In genomic region chr3:98003558-98003957, GRCm38 (mm10) we compare ENCODE assay signal across 22 mouse cellular contexts. TPM values are rescaled to one million over a fixed set of nuclear protein-coding genes. Genes with fewer than 3 reads are reported as not detected.
DNase-seq lines count a peak whose midpoint lies in the region; ATAC-seq lines count a peak whose summit lies in the region.
"Had no signal": no experiment of that assay in that cellular context is flagged by ENCODE, and none has a peak within 500 bp of the region (broad histone marks: within the 10 kb centered on the region; RNA-seq: fewer than 3 reads in every experiment).

No protein-coding gene starts in this region.

- peak; percentile 84 for ATAC-seq in liver, embryonic 13.5 days (ENCODE audit: low read depth)
- peak; percentile 69 for ATAC-seq in liver, embryonic 16.5 days (ENCODE audit: low read depth)
- peak; percentile 85 for ATAC-seq in megakaryocyte-erythroid progenitor cell, adult 5-6 weeks (replicated peaks; ENCODE audit: low FRiP score, low TSS enrichment, poor library complexity, severe bottlenecking)
- ATAC-seq: activated CD4-positive, CD25-positive, alpha-beta regulatory T cell, adult 4 months; CD4-positive, CD25-positive, alpha-beta regulatory T cell, adult 4 months; forebrain, embryonic 13.5 days; forebrain, embryonic 16.5 days had no signal

- no peaks in the 10 kb centered on the region for H3K27me3 ChIP-seq in liver, embryonic 13.5 days
- H3K27me3 ChIP-seq in liver, embryonic 16.5 days (ENCODE audit: control insufficient read depth, insufficient read depth, low read depth, low read length), result no peaks in the 10 kb centered on the region
- H3K27me3 ChIP-seq: forebrain, embryonic 13.5 days; hindbrain, embryonic 12.5 days had no signal

- no peak overlapping the region for H3K9ac ChIP-seq in liver, embryonic 13.5 days
- H3K9ac ChIP-seq in liver, embryonic 16.5 days (ENCODE audit: low read depth, low read length), result no peak overlapping the region
- H3K9ac ChIP-seq: forebrain, embryonic 13.5 days; hindbrain, embryonic 12.5 days had no signal

- H3K4me3 ChIP-seq in liver, embryonic 13.5 days (replicated peaks), result no peak overlapping the region
- H3K4me3 ChIP-seq in liver, embryonic 16.5 days (ENCODE audit: low read depth, low read length), result no peak overlapping the region
- H3K4me3 ChIP-seq: forebrain, embryonic 10.5 days; forebrain, embryonic 13.5 days; hindbrain, embryonic 12.5 days had no signal

- WGBS in liver, embryonic 13.5 days (ENCODE audit: insufficient replicate concordance), result 8% methylated on average over 4 of the region's 4 CpGs
- WGBS in liver, embryonic 16.5 days (ENCODE audit: insufficient replicate concordance), result 21% methylated on average over 4 of the region's 4 CpGs

- H3K4me1 ChIP-seq in liver, embryonic 13.5 days (replicated peaks), result peaks cover 63% of the 10 kb centered on the region
- H3K4me1 ChIP-seq in liver, embryonic 16.5 days (ENCODE audit: control insufficient read depth, low read depth, low read length), result peaks cover 18% of the 10 kb centered on the region
- H3K4me1 ChIP-seq: hindbrain, embryonic 12.5 days had no signal

- H3K36me3 ChIP-seq in liver, embryonic 13.5 days, result no peaks in the 10 kb centered on the region
- H3K36me3 ChIP-seq in liver, embryonic 16.5 days (ENCODE audit: control insufficient read depth, insufficient read depth), result no peaks in the 10 kb centered on the region
- H3K36me3 ChIP-seq: forebrain, embryonic 10.5 days; hindbrain, embryonic 12.5 days had no signal

- H3K4me2 ChIP-seq in liver, embryonic 13.5 days, result no peak overlapping the region
- no peak overlapping the region for H3K4me2 ChIP-seq in liver, embryonic 16.5 days (ENCODE audit: low read depth, low read length)
- H3K4me2 ChIP-seq: forebrain, embryonic 13.5 days; heart, embryonic 11.5 days; hindbrain, embryonic 12.5 days had no signal

- no peak overlapping the region for H3K27ac ChIP-seq in liver, embryonic 13.5 days
- H3K27ac ChIP-seq in liver, embryonic 16.5 days (ENCODE audit: low read length), result no peak overlapping the region
- H3K27ac ChIP-seq: forebrain, embryonic 10.5 days; forebrain, embryonic 13.5 days; hindbrain, embryonic 12.5 days had no signal

- peak; percentile 33 for DNase-seq in liver
- peak; percentile 33 for DNase-seq in liver, embryonic 13.5 days
- DNase-seq in gastrocnemius, adult 8-10 months (ENCODE audit: low spot score in 2 of 2), result no peak
- DNase-seq in layer of hippocampus, postnatal 36 days, result no peak
- no peak for DNase-seq in urinary bladder, postnatal 10 days (ENCODE audit: low spot score)
- DNase-seq in lung, postnatal 4 days, result no peak
- DNase-seq: adrenal gland, adult 8-10 months; adrenal gland, postnatal 25 days; cerebellum, adult 18-20 months; cerebellum, adult 9-10 months; cerebellum, postnatal 14 days; gastrocnemius, postnatal 14 days; heart, adult 11 months had no signal

- H3K9me3 ChIP-seq in liver, embryonic 13.5 days (replicated peaks), result no peaks in the 10 kb centered on the region
- no peaks in the 10 kb centered on the region for H3K9me3 ChIP-seq in liver, embryonic 16.5 days (replicated peaks; ENCODE audit: control insufficient read depth, low read length)
- H3K9me3 ChIP-seq: forebrain, embryonic 10.5 days; forebrain, embryonic 13.5 days; hindbrain, embryonic 12.5 days had no signal

RNA-seq across cellular contexts. Expression of gene Notch2, which starts 9.8 kb away (rescaled TPM):
- polyA plus RNA-seq in liver, embryonic 13.5 days (2015; fragmentation: Nextera tagmentation; extraction: Ambion mirVana), result 4.8 and 5.7 TPM in 2 replicates
- 7.2 and 7.9 TPM in 2 replicates for polyA plus RNA-seq in liver, embryonic 16.5 days (2015; fragmentation: Nextera tagmentation; extraction: Ambion mirVana)
- total RNA-seq in megakaryocyte-erythroid progenitor cell, adult 5-6 weeks (2014; fragmentation: Nextera tagmentation), result 36.0 and 55.9 TPM in 2 replicates
- total RNA-seq in megakaryocyte-erythroid progenitor cell, adult 5-6 weeks (2017), result 33.4 TPM in 2 replicates
- total RNA-seq in gastrocnemius, adult 8-10 months (2022), result 1 to 10 TPM; 5.6 to 7.9 (median 6.9) TPM
- 10 to 100 TPM; 23.2 to 24.6 TPM for total RNA-seq in layer of hippocampus, postnatal 36 days (2021)

Comparison
In these comparisons a context has a peak if more than half of its experiments do, and no peak if none do; other contexts are left out.
1. DNase-seq: peak in liver (single experiment) and liver, embryonic 13.5 days (single experiment); none in gastrocnemius, adult 8-10 months (0 of 2), layer of hippocampus, postnatal 36 days (0 of 2), urinary bladder, postnatal 10 days (single experiment) and lung, postnatal 4 days (0 of 2).
2. Peak in every context shown above with its lines, with median percentiles within 50 percentile points of each other: ATAC-seq.